Comparison of ENCODE assay signal across 23 mouse cellular contexts in genomic region chr5:143476013-143476412, GRCm38 (mm10).
"Had no signal": no experiment of that assay in that cellular context is flagged by ENCODE, and none has a peak within 500 bp of the region (broad histone marks: within the 10 kb centered on the region; RNA-seq: fewer than 3 reads in every experiment).

No protein-coding gene starts in this region.

- ATAC-seq: intestine, postnatal 0 days; liver, embryonic 12.5 days had no signal

- H3K9ac ChIP-seq: kidney, embryonic 15.5 days; limb, embryonic 13.5 days; liver, embryonic 12.5 days; liver, embryonic 15.5 days; lung, embryonic 15.5 days; neural tube, embryonic 12.5 days; neural tube, embryonic 15.5 days had no signal

- H3K27ac ChIP-seq: kidney, embryonic 15.5 days; limb, embryonic 10.5 days; limb, embryonic 13.5 days; liver, embryonic 12.5 days; liver, embryonic 15.5 days; lung, embryonic 15.5 days; neural tube, embryonic 12.5 days; neural tube, embryonic 15.5 days had no signal

- H3K27me3 ChIP-seq: kidney, embryonic 15.5 days; limb, embryonic 13.5 days; liver, embryonic 12.5 days; liver, embryonic 15.5 days; lung, embryonic 15.5 days; neural tube, embryonic 12.5 days; neural tube, embryonic 15.5 days had no signal

- H3K4me3 ChIP-seq: kidney, embryonic 15.5 days; limb, embryonic 10.5 days; limb, embryonic 13.5 days; liver, embryonic 12.5 days; liver, embryonic 15.5 days; lung, embryonic 15.5 days; neural tube, embryonic 12.5 days; neural tube, embryonic 15.5 days had no signal

- H3K4me2 ChIP-seq: kidney, embryonic 15.5 days; limb, embryonic 13.5 days; liver, embryonic 12.5 days; liver, embryonic 15.5 days; lung, embryonic 15.5 days; midbrain, embryonic 11.5 days; neural tube, embryonic 12.5 days; neural tube, embryonic 15.5 days had no signal

- H3K4me1 ChIP-seq: kidney, embryonic 15.5 days; limb, embryonic 10.5 days; limb, embryonic 13.5 days; lung, embryonic 15.5 days; neural tube, embryonic 12.5 days; neural tube, embryonic 15.5 days had no signal

- H3K9me3 ChIP-seq: kidney, embryonic 15.5 days; limb, embryonic 10.5 days; limb, embryonic 13.5 days; liver, embryonic 12.5 days; liver, embryonic 15.5 days; lung, embryonic 15.5 days; neural tube, embryonic 12.5 days; neural tube, embryonic 15.5 days had no signal

- DNase-seq: kidney, adult 8-10 months; kidney, postnatal 10 days; kidney, postnatal 36 days; layer of hippocampus, postnatal 36 days; liver; lung, adult 18-20 months; lung, postnatal 10 days; lung, postnatal 36 days; midbrain, embryonic 14.5 days; right cerebral cortex, postnatal 14 days; spleen, adult 18-20 months; thymus, adult 18-20 months; thymus, postnatal 36 days had no signal
